Mouse (Mus musculus) liver, adult 2 months (tissue): ENCODE data around the gene Map4k2.

ENCODE experiments used
- CTCF ChIP-seq: fragments of 200-500 bp; IDR thresholded peaks from 2 replicates; pipeline ENCODE4 v1.5.1; 2011; ENCODE audit warnings: low read depth, low read length, control low read depth
- POLR2A ChIP-seq: fragments of 200-500 bp; IDR thresholded peaks from 2 replicates; pipeline ENCODE4 v1.6.1; 2011; ENCODE audit warnings: low read length, control low read depth; ENCODE audit not compliant: insufficient read depth; ENCODE audit errors: extremely low read depth

- TF ChIP-seq POLR2A (no peak), CTCF (no peak)
Measured at GRCm38 (mm10) chr19:6372433-6372832, 31.5 kb downstream of the Map4k2 start.
